Mouse (Mus musculus) myocyte (in vitro differentiated cells): ENCODE results near the gene Msrb1. TPM values are rescaled to one million over a fixed set of nuclear protein-coding genes. Genes with fewer than 3 reads are reported as not detected.

ENCODE experiments used
- H3K27me3 ChIP-seq: one replicate; pipeline ENCODE4 v1.6.1; 2011; ENCODE audit not compliant: control insufficient read depth, insufficient read depth, insufficient read length
- H3K36me3 ChIP-seq: one replicate; pipeline ENCODE4 v1.6.1; 2011; ENCODE audit not compliant: control insufficient read depth, insufficient read depth
- H3K4me2 ChIP-seq: one replicate; pipeline ENCODE4 v1.6.1; 2011; ENCODE audit warnings: low read depth, control low read depth
- H3K4me3 ChIP-seq: one replicate; pipeline ENCODE4 v1.5.1; 2011; ENCODE audit warnings: mild to moderate bottlenecking, control low read depth, moderate library complexity
- H3K79me2 ChIP-seq: one replicate; pipeline ENCODE4 v1.6.1; 2011; ENCODE audit not compliant: control insufficient read depth, insufficient read depth
- H3ac ChIP-seq: one replicate; pipeline ENCODE4 v1.6.1; 2011; ENCODE audit not compliant: control insufficient read depth, insufficient read length
- CEBPB ChIP-seq: IDR thresholded peaks from 2 replicates; pipeline ENCODE4 v1.6.1; 2011; ENCODE audit warnings: mild to moderate bottlenecking, moderate library complexity; ENCODE audit not compliant: poor library complexity, insufficient read depth, severe bottlenecking
- E2F4 ChIP-seq: IDR thresholded peaks from one replicate; pipeline ENCODE4 v1.6.1; 2011; ENCODE audit warnings: mild to moderate bottlenecking, control low read depth, moderate library complexity; ENCODE audit not compliant: insufficient read depth
- MAX ChIP-seq: IDR thresholded peaks from one replicate; pipeline ENCODE4 v1.6.1; 2011; ENCODE audit warnings: low read depth, mild to moderate bottlenecking, control low read depth
- MYOD1 ChIP-seq, 3 experiments: IDR thresholded peaks; one replicate each; pipeline ENCODE4 v1.6.1; 2011; ENCODE audit warnings: control low read depth in 2 of 3, low read depth in 2 of 3, mild to moderate bottlenecking in 2 of 3, moderate library complexity in 1 of 3; ENCODE audit not compliant: insufficient read length in 2 of 3, control insufficient read depth in 1 of 3
- MYOG ChIP-seq, 3 experiments: IDR thresholded peaks; one replicate each; pipeline ENCODE4 v1.6.1; 2011; ENCODE audit warnings: control low read depth in 2 of 3, low read depth in 2 of 3, mild to moderate bottlenecking in 2 of 3; ENCODE audit not compliant: insufficient read length in 2 of 3, control insufficient read depth in 1 of 3, insufficient read depth in 1 of 3
- POLR2A ChIP-seq: IDR thresholded peaks from one replicate; pipeline ENCODE4 v1.6.1; 2011; ENCODE audit warnings: low read depth, mild to moderate bottlenecking, control low read depth, moderate library complexity; ENCODE audit not compliant: insufficient read length
- POLR2AphosphoS2 ChIP-seq: IDR thresholded peaks from one replicate; pipeline ENCODE4 v1.6.1; 2011; ENCODE audit warnings: low read depth, control low read depth; ENCODE audit not compliant: insufficient read length
- REST ChIP-seq: IDR thresholded peaks from one replicate; pipeline ENCODE4 v1.6.1; 2011; ENCODE audit warnings: mild to moderate bottlenecking, control low read depth, moderate library complexity; ENCODE audit not compliant: insufficient read depth, insufficient read length
- SRF ChIP-seq: IDR thresholded peaks from one replicate; pipeline ENCODE4 v1.6.1; 2011; ENCODE audit warnings: low read depth; ENCODE audit not compliant: control insufficient read depth, insufficient read length
- TCF12 ChIP-seq: IDR thresholded peaks from one replicate; pipeline ENCODE4 v1.6.1; 2011; ENCODE audit warnings: mild to moderate bottlenecking, control low read depth; ENCODE audit not compliant: poor library complexity, insufficient read depth, severe bottlenecking
- TCF3 ChIP-seq: IDR thresholded peaks from one replicate; pipeline ENCODE4 v1.6.1; 2011; ENCODE audit warnings: low read depth, control low read depth; ENCODE audit not compliant: insufficient read length
- USF1 ChIP-seq: IDR thresholded peaks from one replicate; pipeline ENCODE4 v1.6.1; 2011; ENCODE audit warnings: low read depth, mild to moderate bottlenecking, control low read depth, moderate library complexity
- polyA plus RNA-seq: library from polyadenylated mRNA; unstranded; fragments of >200 nt; fragmentation: generic; extraction: Trizol; gene quantifications from one replicate; pipeline ENCODE4 v1.2.1, GENCODE M21; 2012; ENCODE audit warnings: missing spikeins

The Msrb1 gene
- polyA plus RNA-seq, 1 experiment, result 73.9 TPM

DNA sequence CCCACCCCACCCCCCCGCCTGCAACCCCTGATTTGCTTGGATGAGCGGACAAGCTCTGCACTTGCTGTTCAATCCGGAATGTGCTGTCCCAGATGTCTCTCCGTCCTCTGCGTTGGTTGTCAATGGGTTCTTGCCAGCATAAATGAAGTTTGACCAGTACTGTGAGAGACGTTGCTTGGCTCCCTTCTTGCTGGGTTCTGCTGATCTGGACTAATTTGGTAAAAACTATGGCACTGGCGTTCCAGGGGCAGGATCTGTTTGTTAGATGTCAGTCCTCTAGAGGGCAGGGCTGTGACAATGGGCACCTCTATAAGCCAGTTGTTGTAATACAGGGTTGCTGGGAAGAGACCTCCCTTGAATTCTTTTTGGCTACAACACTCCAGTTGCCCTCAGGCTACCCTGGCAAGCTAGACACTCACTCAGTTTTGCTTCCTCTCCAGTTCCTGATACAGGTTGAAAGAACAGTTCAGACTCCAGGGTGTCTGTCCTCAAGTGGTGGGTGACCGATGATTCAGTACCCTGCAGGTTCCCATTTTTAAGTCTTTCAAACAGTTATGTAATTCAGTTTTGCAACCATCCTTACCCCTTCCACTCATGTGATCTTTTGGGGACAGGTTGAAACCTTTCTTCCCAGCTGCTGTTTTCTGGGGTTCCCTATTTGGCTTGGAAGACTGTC is 831 bp downstream of the Msrb1 start:
- Histone ChIP-seq H3K4me3 (peak overlapping the region; percentile 53), H3K36me3 (no peaks in the 10 kb centered on the region), H3K79me2 (peaks cover 6% of the 10 kb centered on the region), H3K27me3 (no peaks in the 10 kb centered on the region), H3ac (peak overlapping the region; percentile 49), H3K4me2 (peak overlapping the region; percentile 92)
- TF ChIP-seq MYOG (IDR thresholded peaks at IDR 0.05; ENCODE audit: control insufficient read depth in 1 of 3, insufficient read depth in 1 of 3, insufficient read length in 2 of 3, low read depth in 2 of 3), result no peak
- TF ChIP-seq SRF, result no peak
- TF ChIP-seq MAX, result no peak
- TF ChIP-seq CEBPB, result no peak
- TF ChIP-seq TCF12, result no peak
- TF ChIP-seq MYOD1 (IDR thresholded peaks at IDR 0.05; ENCODE audit: control insufficient read depth in 1 of 3, insufficient read length in 2 of 3, low read depth in 2 of 3), result no peak

DNA sequence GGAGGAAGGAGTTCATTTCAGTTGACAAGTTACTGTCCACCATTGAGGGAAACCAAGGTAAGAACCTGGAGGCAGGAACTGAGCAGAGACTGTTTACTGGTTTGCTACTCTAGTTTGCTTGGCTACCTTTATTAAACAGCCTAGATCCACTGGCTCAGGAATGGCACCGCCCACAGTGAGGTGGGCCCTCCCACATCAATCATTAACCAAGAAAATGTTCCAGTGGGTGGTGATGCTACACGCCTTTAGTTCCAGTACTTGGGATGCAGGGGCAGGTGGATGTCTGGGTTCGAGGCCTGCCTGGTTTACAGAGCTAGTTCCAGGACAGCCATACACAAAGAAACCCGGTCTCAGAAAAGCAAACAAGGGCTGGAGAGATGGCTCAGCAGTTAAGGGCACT is 1.8 kb downstream of the Msrb1 start:
- no peaks in the 10 kb centered on the region for H3K36me3 ChIP-seq
- TF ChIP-seq TCF12, result no peak
- no peak for TF ChIP-seq USF1
- no peak for TF ChIP-seq REST
- TF ChIP-seq SRF, result no peak
- TF ChIP-seq MYOG (IDR thresholded peaks at IDR 0.05; ENCODE audit: control insufficient read depth in 1 of 3, insufficient read depth in 1 of 3, insufficient read length in 2 of 3, low read depth in 2 of 3), result no peak
- TF ChIP-seq MYOD1 (IDR thresholded peaks at IDR 0.05; ENCODE audit: control insufficient read depth in 1 of 3, insufficient read length in 2 of 3, low read depth in 2 of 3), result no peak
- H3K4me2 ChIP-seq, result no peak overlapping the region
- no peak overlapping the region for H3K4me3 ChIP-seq
- no peak overlapping the region for H3ac ChIP-seq
- H3K27me3 ChIP-seq, result no peaks in the 10 kb centered on the region
- H3K79me2 ChIP-seq, result peaks cover 6% of the 10 kb centered on the region

DNA sequence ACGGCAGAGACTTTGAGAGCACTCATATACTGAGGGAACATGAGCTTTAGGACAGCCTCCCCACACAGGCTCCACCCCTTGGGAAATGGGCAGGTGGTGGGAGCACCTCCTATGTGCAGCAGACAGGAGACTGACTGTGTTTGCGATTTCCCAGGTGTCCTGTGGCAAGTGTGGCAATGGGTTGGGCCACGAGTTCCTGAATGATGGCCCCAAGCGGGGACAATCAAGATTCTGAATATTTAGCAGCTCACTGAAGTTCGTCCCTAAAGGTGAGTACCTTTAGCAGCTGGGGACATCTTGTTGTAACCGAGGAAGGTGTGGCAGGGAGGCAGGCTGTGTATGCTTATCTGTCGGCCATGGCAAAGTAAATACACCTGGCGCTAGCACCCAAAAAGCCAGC is 3.5 kb downstream of the Msrb1 start:
- no peak for TF ChIP-seq E2F4
- TF ChIP-seq POLR2AphosphoS2, result no peak
- no peak for TF ChIP-seq SRF
- TF ChIP-seq POLR2A, result no peak
- no peak for TF ChIP-seq USF1
- TF ChIP-seq CEBPB, result no peak
- no peak for TF ChIP-seq REST
- no peak for TF ChIP-seq TCF12
- no peak for TF ChIP-seq MYOD1 (IDR thresholded peaks at IDR 0.05; ENCODE audit: control insufficient read depth in 1 of 3, insufficient read length in 2 of 3, low read depth in 2 of 3)
- no peak for TF ChIP-seq MAX
- Histone ChIP-seq H3ac (no peak overlapping the region), H3K4me2 (no peak overlapping the region), H3K36me3 (no peaks in the 10 kb centered on the region), H3K79me2 (peaks cover 6% of the 10 kb centered on the region), H3K4me3 (no peak overlapping the region), H3K27me3 (no peaks in the 10 kb centered on the region)

DNA sequence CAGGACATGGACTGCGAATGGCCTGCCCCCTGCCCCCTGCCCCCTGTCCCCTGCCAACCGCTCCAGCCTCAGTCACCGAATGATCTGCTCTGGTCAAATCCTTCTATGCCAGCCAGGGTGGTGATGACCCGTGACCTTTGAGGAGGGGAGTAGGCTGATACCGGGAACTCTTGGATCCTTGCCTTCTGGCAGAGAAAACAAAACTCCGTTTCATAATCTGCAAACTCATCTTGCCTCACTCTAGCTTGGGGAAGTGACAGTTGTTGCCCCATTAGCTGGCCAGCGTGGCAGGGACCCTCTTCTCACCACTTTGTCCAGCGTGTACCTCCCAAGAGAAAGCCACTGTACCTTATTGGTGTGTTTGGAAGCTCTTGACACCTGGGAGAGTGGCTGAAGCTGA is 5.9 kb downstream of the Msrb1 start:
- Histone ChIP-seq H3K79me2 (peaks cover 4% of the 10 kb centered on the region), H3K36me3 (no peaks in the 10 kb centered on the region), H3ac (no peak overlapping the region), H3K4me2 (no peak overlapping the region), H3K4me3 (no peak overlapping the region), H3K27me3 (no peaks in the 10 kb centered on the region)
- TF ChIP-seq E2F4, result no peak
- TF ChIP-seq TCF3, result no peak
- TF ChIP-seq POLR2AphosphoS2, result no peak
- no peak for TF ChIP-seq TCF12
- no peak for TF ChIP-seq MYOG (IDR thresholded peaks at IDR 0.05; ENCODE audit: control insufficient read depth in 1 of 3, insufficient read depth in 1 of 3, insufficient read length in 2 of 3, low read depth in 2 of 3)
- no peak for TF ChIP-seq REST
- no peak for TF ChIP-seq SRF
- TF ChIP-seq USF1, result no peak
- TF ChIP-seq MAX, result no peak
- no peak for TF ChIP-seq CEBPB
- no peak for TF ChIP-seq MYOD1 (IDR thresholded peaks at IDR 0.05; ENCODE audit: control insufficient read depth in 1 of 3, insufficient read length in 2 of 3, low read depth in 2 of 3)
- TF ChIP-seq POLR2A, result no peak

DNA sequence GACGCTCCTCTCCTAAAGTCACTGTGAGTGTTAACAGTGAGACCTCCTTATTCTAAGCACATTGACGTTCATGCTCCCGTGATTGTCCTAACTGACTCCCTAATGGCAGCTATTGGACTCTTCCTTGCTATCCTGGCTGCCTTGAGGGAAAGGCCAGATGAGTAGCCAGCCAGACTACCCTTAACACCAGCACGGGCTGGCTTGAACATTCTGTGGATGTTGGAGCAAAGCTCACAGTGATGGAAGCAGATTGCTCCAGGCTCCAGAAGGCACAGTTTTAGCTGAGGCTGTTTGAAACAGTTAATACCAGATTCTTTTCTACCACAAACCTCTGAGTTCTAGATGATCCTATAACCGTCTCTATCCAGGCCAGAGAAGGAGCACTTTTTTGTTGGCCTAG is 7.5 kb downstream of the Msrb1 start:
- Histone ChIP-seq H3K27me3 (no peaks in the 10 kb centered on the region), H3K36me3 (no peaks in the 10 kb centered on the region), H3K79me2 (no peaks in the 10 kb centered on the region), H3K4me2 (no peak overlapping the region), H3ac (no peak overlapping the region), H3K4me3 (no peak overlapping the region)
- TF ChIP-seq TCF12, result no peak
- no peak for TF ChIP-seq USF1
- TF ChIP-seq POLR2AphosphoS2, result no peak
- TF ChIP-seq MYOD1 (IDR thresholded peaks at IDR 0.05; ENCODE audit: control insufficient read depth in 1 of 3, insufficient read length in 2 of 3, low read depth in 2 of 3), result no peak
- no peak for TF ChIP-seq MAX
